Mouse (Mus musculus) heart, adult 18-20 months (tissue): ENCODE measurements around the gene Mink1. TPM values are rescaled to one million over a fixed set of nuclear protein-coding genes. Genes with fewer than 3 reads are reported as not detected.
"Not testable (repeated sequence)": the region's sequence is repeated elsewhere in the genome, so short reads cannot be mapped to it uniquely, and the experiment has no call there.

Experiments
- DNase-seq, 2 experiments: peaks; one replicate each; pipeline ENCODE4 v3.0.0; 2021 to 2022; ENCODE audit warnings: mixed read lengths in 1 of 2
- total RNA-seq, 2 experiments: library from RNA; stranded (reverse); gene quantifications; 2 replicates each; pipeline ENCODE4 v1.2.3; 2021

Mink1 gene
- total RNA-seq, 2 experiments from 2014 or later, result 41.3 to 48.0 TPM

GRCm38 (mm10) chr11:70557545-70557944, 5.1 kb upstream of the Mink1 start:
- no peak for DNase-seq

- no peak for DNase-seq
Measured at GRCm38 (mm10) chr11:70561937-70562286, 769 bp upstream of the Mink1 start.

- no peak for DNase-seq
Measured at GRCm38 (mm10) chr11:70562995-70563469, 351 bp downstream of the Mink1 start.

GRCm38 (mm10) chr11:70563470-70564275, 992 bp downstream of the Mink1 start:
- DNase-seq, result peak; percentile 40 to 60

DNA sequence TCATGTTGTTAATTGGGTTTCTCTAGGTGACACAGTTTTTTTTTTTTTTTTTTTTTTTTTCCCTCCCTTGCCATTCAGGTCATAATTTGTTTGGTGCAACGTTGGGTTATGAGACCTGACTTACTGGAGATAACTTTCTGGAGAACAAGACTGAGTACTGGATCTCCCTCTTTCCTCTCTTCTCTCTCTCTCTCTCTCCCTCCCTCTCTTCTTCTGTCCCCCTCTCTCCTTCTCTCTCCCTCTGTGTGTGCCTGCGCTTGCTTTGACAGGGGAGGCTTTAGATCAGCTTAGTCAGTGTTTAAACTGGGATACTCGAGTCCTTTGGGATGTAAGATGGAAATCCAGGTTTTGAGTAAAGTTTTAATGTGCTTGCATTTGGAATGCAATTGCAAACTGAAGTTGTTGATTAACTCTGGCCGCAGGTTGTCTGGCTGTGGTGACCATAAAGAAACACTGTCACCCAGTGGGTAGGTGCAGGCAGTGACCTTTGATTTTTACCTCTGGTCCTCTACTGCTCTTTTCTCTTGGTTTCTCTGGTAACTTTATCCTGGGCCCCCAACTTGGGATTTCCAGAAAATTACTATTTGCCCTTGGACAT, 1.7 kb downstream of the Mink1 start:
- DNase-seq, result no peak

DNA sequence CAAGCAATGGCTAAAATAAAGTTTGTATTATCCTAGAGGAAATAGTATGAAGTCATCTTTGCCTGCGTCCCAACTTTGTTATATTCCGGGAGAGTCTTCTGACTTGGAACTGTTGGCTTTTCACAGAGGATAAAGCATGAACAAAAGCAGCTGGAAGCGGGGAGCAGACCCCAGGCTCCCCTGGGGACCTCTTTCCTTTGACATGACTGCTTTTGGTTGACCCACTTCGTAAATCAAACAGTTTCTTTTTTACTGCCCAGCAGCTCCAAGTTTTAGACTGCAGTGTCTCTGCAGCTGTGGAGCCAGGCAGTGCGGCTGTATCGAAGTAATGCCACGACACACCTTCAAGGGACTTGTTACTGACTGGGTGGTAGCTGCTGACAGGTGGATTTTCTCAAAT, 3.9 kb downstream of the Mink1 start:
- DNase-seq, result no peak

- DNase-seq, result not testable (repeated sequence)
Measured at GRCm38 (mm10) chr11:70570614-70571013, 7.9 kb downstream of the Mink1 start.

DNA sequence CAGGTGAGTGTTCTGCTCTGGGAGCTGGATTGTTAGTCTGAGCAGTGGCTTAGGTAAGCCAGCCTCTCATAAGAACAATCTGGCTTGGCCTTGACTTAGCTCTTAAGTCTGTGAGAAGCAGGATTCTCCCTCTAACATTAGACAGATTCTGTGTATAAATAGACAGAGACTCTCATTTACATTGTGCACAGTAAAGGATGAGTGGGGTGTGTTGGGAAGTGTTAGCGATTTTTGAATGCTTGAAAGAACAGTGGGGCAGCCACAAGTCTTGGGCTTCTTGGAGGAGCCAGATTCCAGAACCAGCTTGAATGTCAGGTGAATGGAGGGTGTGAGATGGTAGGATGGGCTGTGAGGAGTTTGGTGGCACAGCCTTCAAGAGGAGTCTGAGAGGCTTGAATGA, 9.0 kb downstream of the Mink1 start:
- no peak for DNase-seq

- DNase-seq, result no peak
Measured at GRCm38 (mm10) chr11:70572348-70572902, 9.7 kb downstream of the Mink1 start.

DNA sequence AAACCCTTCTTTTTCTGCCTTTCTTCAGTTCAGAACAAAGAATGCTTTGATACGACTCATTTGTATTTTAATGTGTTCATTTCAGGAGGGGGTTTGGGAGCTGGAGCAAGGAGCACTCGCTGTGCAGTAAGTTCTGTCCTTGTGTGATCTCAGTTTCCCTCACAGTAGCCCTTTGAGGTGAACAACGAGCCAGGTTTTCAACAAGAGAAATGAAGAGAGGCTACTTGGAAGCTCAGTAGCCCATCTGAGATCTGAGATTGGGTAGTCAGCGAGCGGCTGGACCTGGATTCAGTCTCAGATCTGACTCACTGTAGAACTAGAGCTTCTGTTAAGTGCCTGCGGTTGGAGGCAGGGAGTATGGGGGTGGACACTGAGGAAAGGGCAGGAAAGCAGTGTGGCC, 11.2 kb downstream of the Mink1 start:
- DNase-seq, result no peak

DNA sequence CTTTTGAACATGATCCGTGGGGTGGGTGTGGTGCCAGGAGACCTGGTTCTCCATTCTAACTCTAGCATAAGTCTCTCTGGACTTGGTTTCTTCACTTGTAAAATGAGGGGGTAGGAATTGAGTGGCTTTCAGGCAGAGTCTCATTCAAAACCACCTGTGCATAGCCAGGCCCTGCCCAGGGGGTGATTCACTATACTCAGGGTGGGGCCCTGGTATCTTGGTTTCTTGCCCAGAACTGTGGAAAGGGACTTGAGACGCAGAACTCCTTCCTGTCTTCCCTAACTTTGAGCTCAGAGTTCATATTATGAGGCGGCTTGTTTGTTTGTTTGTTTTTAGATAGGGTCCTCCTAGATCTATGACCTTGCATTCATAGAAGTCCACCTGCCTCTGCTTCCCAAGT, 14.5 kb downstream of the Mink1 start:
- no peak for DNase-seq

DNA sequence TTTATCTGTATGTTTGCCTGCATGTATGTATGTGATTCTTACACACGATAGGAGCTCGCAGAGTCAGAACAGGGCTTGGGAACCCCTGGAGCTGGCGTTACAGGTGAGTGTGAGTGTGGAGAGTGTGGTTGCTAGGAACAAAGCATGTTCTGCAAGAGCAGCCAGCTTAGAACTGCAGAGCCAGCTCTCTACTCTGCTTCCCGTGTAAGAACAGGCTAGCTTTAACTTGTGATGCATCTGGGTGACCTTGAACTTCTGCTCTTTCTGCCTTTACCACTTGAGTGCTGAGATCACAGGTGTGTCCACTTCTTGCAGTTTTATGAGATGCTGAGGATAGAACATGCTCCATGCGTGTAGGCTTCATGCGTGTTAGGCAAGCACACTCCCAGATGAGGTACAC, 16.3 kb downstream of the Mink1 start:
- no peak for DNase-seq

DNA sequence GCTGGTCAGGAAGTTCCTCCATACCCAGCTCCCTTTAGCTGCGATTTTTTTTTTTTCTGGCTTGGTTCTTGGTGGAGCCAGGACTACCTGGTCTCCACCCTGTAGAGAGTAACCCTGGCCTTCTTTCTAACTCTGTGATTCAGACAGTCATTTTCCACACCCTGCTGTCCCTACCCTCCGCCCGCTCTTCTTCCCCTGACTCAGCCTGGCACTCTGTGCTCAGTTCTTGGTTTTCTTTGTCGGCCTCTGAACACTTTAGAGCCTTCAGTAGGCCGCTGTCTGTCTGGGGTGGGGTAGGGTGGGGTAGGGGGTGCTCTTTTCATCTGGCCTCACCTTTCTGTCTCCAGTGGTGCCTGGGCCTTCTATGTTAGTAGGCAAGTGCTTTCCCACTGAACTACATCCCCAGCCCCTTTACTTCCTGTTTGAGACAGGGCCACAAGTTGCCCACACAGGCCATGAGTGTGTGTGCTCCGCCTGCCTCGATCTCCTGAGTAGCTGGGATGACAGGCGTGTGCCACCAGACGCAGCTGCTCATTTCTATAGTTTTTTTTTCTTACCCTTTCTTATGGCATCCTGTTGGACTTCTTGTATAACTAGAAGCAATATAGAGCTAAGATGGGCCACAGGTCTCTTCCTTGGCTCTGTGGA, 17.2 kb downstream of the Mink1 start:
- DNase-seq, result no peak

DNA sequence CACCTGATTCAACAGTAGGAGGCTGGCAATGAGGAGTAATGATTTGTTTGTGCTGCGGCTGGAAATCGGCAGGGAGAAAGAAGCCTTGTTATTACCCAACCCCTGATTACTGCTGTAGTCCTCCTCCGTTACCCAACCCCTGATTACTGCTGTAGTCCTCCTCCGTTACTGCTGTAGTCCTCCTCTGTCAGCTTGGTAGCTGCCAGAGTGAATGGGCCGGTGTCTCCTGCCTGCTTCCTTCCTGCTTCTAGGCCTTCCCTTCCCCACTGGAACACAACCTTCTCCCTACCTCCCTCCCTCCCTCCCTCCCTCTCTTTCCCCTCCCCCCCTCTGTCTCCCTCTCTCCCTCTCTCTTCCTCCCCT, 17.7 kb downstream of the Mink1 start:
- no peak for DNase-seq

DNA sequence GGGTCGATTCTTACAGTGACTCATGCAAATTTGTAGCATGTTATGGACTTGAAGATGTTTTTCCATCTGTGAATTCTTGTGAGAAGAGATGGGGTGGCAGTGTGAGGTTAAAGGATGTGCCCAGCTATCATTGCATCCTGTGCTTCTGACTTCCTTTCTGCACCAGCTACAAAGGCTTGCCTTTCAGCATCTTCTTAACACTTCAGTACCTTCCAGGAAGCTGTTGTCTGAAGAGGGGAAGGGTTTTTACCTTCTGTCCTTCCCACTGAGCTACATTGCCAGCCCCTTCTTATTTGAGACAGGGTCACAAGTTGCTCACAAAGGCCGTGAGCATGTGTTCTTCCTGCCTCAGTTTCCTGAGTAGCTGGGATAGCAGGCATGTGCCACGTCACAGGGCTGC, 18.2 kb downstream of the Mink1 start:
- DNase-seq, result no peak

DNA sequence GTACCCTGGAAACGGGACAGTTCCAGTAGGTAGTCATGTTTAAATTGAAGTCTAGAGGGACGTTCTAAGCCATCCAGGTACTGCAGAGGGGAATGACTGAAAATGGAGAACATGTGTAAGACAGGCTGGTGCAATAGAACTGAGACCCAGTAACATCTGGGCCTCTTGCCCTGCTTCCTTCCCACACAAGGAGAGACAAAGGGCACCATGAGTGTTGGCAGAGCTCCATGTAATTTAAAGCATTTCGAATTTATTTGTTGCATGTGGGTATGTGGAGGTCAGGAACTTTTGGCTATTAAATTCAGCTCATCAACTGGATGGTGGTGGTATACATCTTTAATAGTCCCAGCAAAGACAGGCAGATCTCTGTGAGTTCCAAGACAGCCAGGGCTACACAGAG, 19.5 kb downstream of the Mink1 start:
- DNase-seq, result no peak

- DNase-seq, result peak in 1 of 2 experiments; percentile 38
Measured at GRCm38 (mm10) chr11:70583022-70583714, 20.5 kb downstream of the Mink1 start.

GRCm38 (mm10) chr11:70583775-70584174, 21.1 kb downstream of the Mink1 start:
- DNase-seq, result no peak

DNA sequence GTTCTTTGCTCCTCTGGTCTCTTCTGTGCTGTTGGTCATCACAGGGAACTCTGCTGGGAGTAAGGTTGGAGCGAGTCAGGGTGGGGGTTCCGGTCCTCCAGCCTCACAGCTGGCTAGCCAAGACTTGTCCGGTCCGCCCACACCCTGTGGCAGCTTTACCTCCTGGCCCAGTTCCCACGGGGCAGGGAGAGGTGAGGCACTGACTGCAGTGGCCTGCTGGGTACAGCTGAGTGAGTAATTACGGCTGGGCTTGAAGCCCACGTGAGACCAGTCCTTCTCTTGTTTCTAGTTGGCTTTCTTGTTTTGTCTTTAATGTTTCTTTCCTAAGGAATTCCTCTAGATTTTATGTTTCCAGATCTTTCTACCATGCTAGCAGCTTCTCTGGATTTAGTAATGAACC, 22.8 kb downstream of the Mink1 start:
- DNase-seq, result peak; percentile 67 to 83

- DNase-seq, result no peak
Measured at GRCm38 (mm10) chr11:70586261-70586660, 23.6 kb downstream of the Mink1 start.

DNA sequence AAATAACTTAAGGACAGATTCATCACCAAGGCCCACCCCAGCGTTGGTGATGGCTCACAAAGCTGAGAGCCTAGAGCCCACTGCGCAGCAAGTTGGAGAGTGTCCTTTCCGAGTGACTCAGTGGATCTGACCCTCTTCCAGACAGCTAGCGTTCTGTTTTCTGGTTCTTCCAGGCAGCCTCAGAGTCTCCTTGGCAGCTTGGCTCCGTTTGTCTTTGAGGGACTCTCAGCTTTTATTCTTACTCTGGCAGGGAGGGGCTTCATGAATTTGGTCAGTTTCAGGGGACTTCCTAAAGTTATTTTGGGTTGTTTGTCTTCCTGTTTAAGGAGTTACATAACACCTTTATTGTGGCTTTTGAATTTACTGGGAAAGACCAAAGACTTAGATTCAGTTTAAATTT, 24.3 kb downstream of the Mink1 start:
- DNase-seq, result peak in 1 of 2 experiments; percentile 29

GRCm38 (mm10) chr11:70591733-70592132, 29.1 kb downstream of the Mink1 start:
- DNase-seq, result no peak
